Mouse (Mus musculus) testis, adult 2 months (tissue): Measurements from ENCODE around the gene Ackr4.

Experiments
- CTCF ChIP-seq: fragments of 200-500 bp; IDR thresholded peaks from 2 replicates; pipeline ENCODE4 v1.5.1; 2012; ENCODE audit warnings: low read depth, mild to moderate bottlenecking, inconsistent platforms, low read length, moderate library complexity; ENCODE audit not compliant: control insufficient read depth, insufficient read depth, insufficient replicate concordance
- POLR2A ChIP-seq: fragments of 200-500 bp; IDR thresholded peaks from 2 replicates; pipeline ENCODE4 v1.6.1; 2012; ENCODE audit warnings: low read depth, mild to moderate bottlenecking, inconsistent platforms, low read length, moderate library complexity; ENCODE audit not compliant: control insufficient read depth

DNA sequence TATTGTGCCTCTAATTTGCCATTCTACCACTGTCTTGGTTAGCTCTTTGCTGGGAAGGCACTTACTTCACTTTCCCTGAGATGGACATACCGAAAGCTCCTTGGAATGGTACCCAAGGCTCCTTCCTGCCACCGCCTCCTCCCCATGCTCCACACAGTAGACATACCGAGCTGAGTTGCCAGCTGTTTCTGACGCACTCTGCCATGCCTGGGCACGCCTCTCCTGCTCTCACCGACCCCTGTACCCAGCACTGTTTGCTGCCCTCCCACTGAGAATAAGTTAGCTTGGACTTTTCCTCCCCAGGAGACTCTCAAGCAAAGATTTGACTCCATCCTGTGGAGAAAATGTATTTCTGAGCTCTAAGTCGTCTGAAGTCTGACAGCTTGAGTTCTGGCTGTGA is 25.9 kb downstream of the Ackr4 start:
- no peak for TF ChIP-seq CTCF
- TF ChIP-seq POLR2A: no peak
